Mouse (Mus musculus): ENCODE results near the gene Lst1. TPM values are rescaled to one million over a fixed set of nuclear protein-coding genes. Genes with fewer than 3 reads are reported as not detected.

The Lst1 gene
- polyA plus RNA-seq, 1 experiment, result 17.7 TPM

- WGBS, result 72% methylated on average over 8 of the region's 8 CpGs
- Histone ChIP-seq H3K4me3 (ENCODE audit: insufficient read depth, low read depth, low read length) (no peak overlapping the region), H3K27me3 (replicated peaks; ENCODE audit: control insufficient read depth, insufficient read depth, low read length) (no peaks in the 10 kb centered on the region), H3K36me3 (ENCODE audit: control insufficient read depth, insufficient read depth, low read length) (peaks cover 39% of the 10 kb centered on the region), H3K4me1 (ENCODE audit: control insufficient read depth, insufficient read depth, low read length) (peaks cover 10% of the 10 kb centered on the region), H3K27ac (ENCODE audit: insufficient read depth, low read depth, low read length) (no peak overlapping the region)
- TF ChIP-seq CTCF (conservative IDR thresholded peaks at IDR 0.05; ENCODE audit: insufficient read depth, insufficient read length, low read depth, low read length) (no peak), POLR2A (IDR thresholded peaks at IDR 0.05; ENCODE audit: low read depth, low read length) (no peak)
- no peak for DNase-seq
These were observed 30.5 kb downstream of the Lst1 start for GRCm38 (mm10) chr17:35157661-35158175.

GRCm38 (mm10) chr17:35157254-35157653 lies 31.0 kb downstream of the Lst1 start:
- TF ChIP-seq POLR2A (IDR thresholded peaks at IDR 0.05; ENCODE audit: low read depth, low read length) (no peak), CTCF (conservative IDR thresholded peaks at IDR 0.05; ENCODE audit: insufficient read depth, insufficient read length, low read depth, low read length) (no peak)
- Histone ChIP-seq H3K27me3 (replicated peaks; ENCODE audit: control insufficient read depth, insufficient read depth, low read length) (no peaks in the 10 kb centered on the region), H3K4me3 (ENCODE audit: insufficient read depth, low read depth, low read length) (no peak overlapping the region), H3K4me1 (ENCODE audit: control insufficient read depth, insufficient read depth, low read length) (peaks cover 5% of the 10 kb centered on the region), H3K27ac (ENCODE audit: insufficient read depth, low read depth, low read length) (no peak overlapping the region), H3K36me3 (ENCODE audit: control insufficient read depth, insufficient read depth, low read length) (peaks cover 44% of the 10 kb centered on the region)
- DNase-seq, result no peak
- 87% methylated on average over 8 of the region's 8 CpGs for WGBS

DNA sequence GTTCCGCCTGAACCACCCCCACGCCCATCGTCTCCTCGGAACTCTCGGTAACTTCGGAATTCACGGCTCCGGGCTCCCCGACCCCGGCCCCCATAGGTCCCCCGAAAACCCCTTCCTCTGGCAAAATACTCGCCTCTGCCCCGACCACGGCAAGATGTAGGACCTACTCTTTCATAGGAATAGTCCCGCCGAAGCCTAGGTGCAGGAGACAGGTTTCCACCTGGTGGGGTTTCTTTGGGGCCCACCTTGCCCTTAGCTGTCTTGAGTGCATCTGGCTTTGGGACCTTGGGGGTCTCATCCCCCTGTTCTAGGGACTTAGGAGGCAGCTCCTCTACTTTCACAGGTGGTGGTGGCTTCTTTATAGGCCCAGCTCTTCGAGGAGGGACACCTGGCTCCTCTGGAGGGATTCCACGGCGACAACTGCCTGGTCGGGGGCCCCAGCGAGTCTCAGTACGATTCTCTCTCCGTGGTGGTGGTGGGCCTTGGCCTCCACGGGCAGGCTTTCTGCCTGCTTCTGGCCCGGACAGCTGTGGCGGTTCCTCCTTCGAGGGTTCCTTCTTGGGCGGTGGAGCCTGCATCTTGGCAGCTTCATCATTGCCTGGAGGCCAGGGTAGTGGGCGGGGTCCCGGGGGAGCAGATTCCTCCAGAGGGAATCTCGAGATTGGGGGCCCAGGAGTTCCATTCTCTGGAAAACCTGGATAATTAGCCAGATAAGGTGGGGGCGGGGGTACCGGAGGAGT lies 31.6 kb downstream of the Lst1 start:
- Histone ChIP-seq H3K4me3 (ENCODE audit: insufficient read depth, low read depth, low read length) (no peak overlapping the region), H3K4me1 (ENCODE audit: control insufficient read depth, insufficient read depth, low read length) (peaks cover 2% of the 10 kb centered on the region; the same call in 1 of the 2 replicates), H3K27ac (ENCODE audit: insufficient read depth, low read depth, low read length) (no peak overlapping the region), H3K27me3 (replicated peaks; ENCODE audit: control insufficient read depth, insufficient read depth, low read length) (no peaks in the 10 kb centered on the region), H3K36me3 (ENCODE audit: control insufficient read depth, insufficient read depth, low read length) (peaks cover 44% of the 10 kb centered on the region)
- DNase-seq, result no peak
- TF ChIP-seq POLR2A (IDR thresholded peaks at IDR 0.05; ENCODE audit: low read depth, low read length), result no peak
- TF ChIP-seq CTCF (conservative IDR thresholded peaks at IDR 0.05; ENCODE audit: insufficient read depth, insufficient read length, low read depth, low read length), result no peak
- WGBS, result 84% methylated on average over 33 of the region's 33 CpGs

- Histone ChIP-seq H3K4me3 (ENCODE audit: insufficient read depth, low read depth, low read length) (no peak overlapping the region), H3K27me3 (replicated peaks; ENCODE audit: control insufficient read depth, insufficient read depth, low read length) (no peaks in the 10 kb centered on the region), H3K36me3 (ENCODE audit: control insufficient read depth, insufficient read depth, low read length) (peaks cover 38% of the 10 kb centered on the region), H3K4me1 (ENCODE audit: control insufficient read depth, insufficient read depth, low read length) (no peaks in the 10 kb centered on the region; the same call in 1 of the 2 replicates), H3K27ac (ENCODE audit: insufficient read depth, low read depth, low read length) (no peak overlapping the region)
- TF ChIP-seq POLR2A (IDR thresholded peaks at IDR 0.05; ENCODE audit: low read depth, low read length), result no peak
- TF ChIP-seq CTCF (conservative IDR thresholded peaks at IDR 0.05; ENCODE audit: insufficient read depth, insufficient read length, low read depth, low read length), result no peak
- 80% methylated on average over 12 of the region's 12 CpGs for WGBS
- DNase-seq, result no peak
These were observed 32.8 kb downstream of the Lst1 start for GRCm38 (mm10) chr17:35155451-35155850.

- TF ChIP-seq POLR2A (IDR thresholded peaks at IDR 0.05; ENCODE audit: low read depth, low read length), result no peak
- peaks cover 39% of the 10 kb centered on the region for H3K36me3 ChIP-seq (ENCODE audit: control insufficient read depth, insufficient read depth, low read length)
- no peaks in the 10 kb centered on the region; the same call in 1 of the 2 replicates for H3K4me1 ChIP-seq (ENCODE audit: control insufficient read depth, insufficient read depth, low read length)
- no peak overlapping the region for H3K4me3 ChIP-seq (ENCODE audit: insufficient read depth, low read depth, low read length)
- no peak for DNase-seq
- H3K27ac ChIP-seq (ENCODE audit: insufficient read depth, low read depth, low read length), result no peak overlapping the region
- no peaks in the 10 kb centered on the region for H3K27me3 ChIP-seq (replicated peaks; ENCODE audit: control insufficient read depth, insufficient read depth, low read length)
- WGBS, result 83% methylated on average over 7 of the region's 7 CpGs
These were observed 33.6 kb downstream of the Lst1 start for GRCm38 (mm10) chr17:35154616-35155015.

GRCm38 (mm10) chr17:35153931-35154330 lies 34.3 kb downstream of the Lst1 start:
- no peaks in the 10 kb centered on the region; the same call in 1 of the 2 replicates for H3K4me1 ChIP-seq (ENCODE audit: control insufficient read depth, insufficient read depth, low read length)
- peaks cover 41% of the 10 kb centered on the region for H3K36me3 ChIP-seq (ENCODE audit: control insufficient read depth, insufficient read depth, low read length)
- TF ChIP-seq POLR2A (IDR thresholded peaks at IDR 0.05; ENCODE audit: low read depth, low read length) (no peak), CTCF (conservative IDR thresholded peaks at IDR 0.05; ENCODE audit: insufficient read depth, insufficient read length, low read depth, low read length) (no peak)
- H3K27me3 ChIP-seq (replicated peaks; ENCODE audit: control insufficient read depth, insufficient read depth, low read length), result no peaks in the 10 kb centered on the region
- WGBS, result 82% methylated on average over 4 of the region's 4 CpGs
- no peak for DNase-seq
- H3K27ac ChIP-seq (ENCODE audit: insufficient read depth, low read depth, low read length), result no peak overlapping the region
- no peak overlapping the region for H3K4me3 ChIP-seq (ENCODE audit: insufficient read depth, low read depth, low read length)

- 87% methylated on average over 9 of the region's 9 CpGs for WGBS
- no peak for DNase-seq
- Histone ChIP-seq H3K27me3 (replicated peaks; ENCODE audit: control insufficient read depth, insufficient read depth, low read length) (no peaks in the 10 kb centered on the region), H3K27ac (ENCODE audit: insufficient read depth, low read depth, low read length) (no peak overlapping the region), H3K4me1 (ENCODE audit: control insufficient read depth, insufficient read depth, low read length) (no peaks in the 10 kb centered on the region; the same call in 1 of the 2 replicates), H3K36me3 (ENCODE audit: control insufficient read depth, insufficient read depth, low read length) (peaks cover 40% of the 10 kb centered on the region), H3K4me3 (ENCODE audit: insufficient read depth, low read depth, low read length) (no peak overlapping the region)
- TF ChIP-seq POLR2A (IDR thresholded peaks at IDR 0.05; ENCODE audit: low read depth, low read length), result no peak
- no peak for TF ChIP-seq CTCF (conservative IDR thresholded peaks at IDR 0.05; ENCODE audit: insufficient read depth, insufficient read length, low read depth, low read length)
These were observed 35.2 kb downstream of the Lst1 start for GRCm38 (mm10) chr17:35153077-35153476.

Data from kidney, adult 2 months (tissue).